Mouse (Mus musculus) erythroblast, embryonic 14.5 days (primary cell): ENCODE results near the gene Slc6a11.

Source experiments
- GATA1 ChIP-seq: IDR thresholded peaks from 2 replicates; pipeline ENCODE4 v1.6.1; 2012; ENCODE audit warnings: low read length, inconsistent platforms, mixed read lengths
- TAL1 ChIP-seq: IDR thresholded peaks from 3 replicates; pipeline ENCODE4 v1.6.1; 2012; ENCODE audit warnings: low read length, inconsistent platforms, mixed read lengths

DNA sequence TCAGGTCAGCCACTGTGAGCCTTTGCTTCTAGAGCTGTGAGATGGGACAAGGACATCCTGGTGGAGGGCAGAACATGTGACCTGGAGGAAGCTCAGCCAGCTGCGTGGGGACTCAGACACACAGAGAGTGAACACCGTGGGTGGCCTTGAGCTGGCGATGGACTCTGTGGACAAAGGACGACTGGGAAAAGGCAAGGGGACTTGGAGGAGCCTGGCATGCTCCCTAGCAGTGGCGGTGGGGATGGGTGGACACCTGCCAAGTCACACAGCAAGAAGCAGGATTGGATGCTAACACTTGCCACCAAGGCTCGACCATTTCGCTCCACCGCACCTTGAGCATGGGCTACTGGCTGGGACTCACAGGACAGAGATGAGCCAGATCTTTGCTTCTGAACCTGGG lies 57.8 kb downstream of the Slc6a11 start:
- no peak for TF ChIP-seq GATA1
- TF ChIP-seq TAL1, result no peak
